Mouse (Mus musculus): ENCODE data around the gene Cfap99. TPM values are rescaled to one million over a fixed set of nuclear protein-coding genes. Genes with fewer than 3 reads are reported as not detected.
A peak's percentile ranks its signal among the peaks of the same experiment; 100 is the strongest.

Cfap99 gene
- total RNA-seq, 2 experiments from 2014 or later, result 0.16 TPM; not detected in 1

- intact Hi-C loops (cut with DNase I; ENCODE audit: low total_unique reads), result no loop called here
- no peak for DNase-seq
Measured at GRCm38 (mm10) chr5:34276191-34276590, 12.2 kb upstream of the Cfap99 start.

- DNase-seq, result no peak
- intact Hi-C loops (cut with DNase I; ENCODE audit: low total_unique reads), result no loop called here
Measured at GRCm38 (mm10) chr5:34276746-34277145, 11.7 kb upstream of the Cfap99 start.

DNA sequence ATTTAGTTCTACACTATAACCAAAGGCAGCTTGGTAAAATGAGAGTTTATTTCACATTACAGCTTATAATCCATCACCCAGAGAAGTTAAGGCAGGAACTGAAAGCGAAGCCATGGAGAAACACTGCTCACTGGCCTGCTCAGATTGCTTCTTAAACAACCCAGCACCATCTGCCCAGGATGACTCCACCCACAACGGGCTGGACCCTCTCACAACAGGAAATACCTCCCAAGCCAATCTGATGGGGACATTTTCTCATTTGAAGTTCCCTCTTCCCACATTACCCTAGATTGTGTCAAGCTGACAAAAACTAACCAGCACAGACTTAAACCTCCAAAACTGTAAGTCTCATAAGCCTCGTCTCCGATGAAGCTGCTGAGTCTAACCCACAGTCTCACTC lies 10.3 kb upstream of the Cfap99 start:
- intact Hi-C loops (cut with DNase I; ENCODE audit: low total_unique reads), result no loop called here
- no peak for DNase-seq

DNA sequence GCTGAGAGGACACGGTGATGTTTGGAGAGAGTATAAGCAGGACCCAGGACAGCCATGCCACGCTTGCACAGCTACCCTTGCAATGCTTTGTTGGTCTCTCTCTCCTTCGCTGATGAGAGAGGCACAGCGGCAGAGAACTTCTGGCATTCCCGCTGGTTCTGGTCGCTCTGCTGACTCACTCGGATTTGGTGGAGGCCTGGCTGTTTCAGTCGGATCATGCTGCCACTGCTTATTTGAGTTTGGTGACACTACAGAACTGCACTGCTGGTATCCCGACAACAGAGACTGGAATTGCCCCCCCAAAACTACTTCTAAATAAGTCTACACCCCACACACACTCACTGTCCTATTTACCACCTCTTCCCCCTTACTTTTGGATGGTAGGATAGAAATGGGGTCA lies 9.2 kb upstream of the Cfap99 start:
- DNase-seq, result no peak
- intact Hi-C loops (cut with DNase I; ENCODE audit: low total_unique reads), result no loop called here

DNA sequence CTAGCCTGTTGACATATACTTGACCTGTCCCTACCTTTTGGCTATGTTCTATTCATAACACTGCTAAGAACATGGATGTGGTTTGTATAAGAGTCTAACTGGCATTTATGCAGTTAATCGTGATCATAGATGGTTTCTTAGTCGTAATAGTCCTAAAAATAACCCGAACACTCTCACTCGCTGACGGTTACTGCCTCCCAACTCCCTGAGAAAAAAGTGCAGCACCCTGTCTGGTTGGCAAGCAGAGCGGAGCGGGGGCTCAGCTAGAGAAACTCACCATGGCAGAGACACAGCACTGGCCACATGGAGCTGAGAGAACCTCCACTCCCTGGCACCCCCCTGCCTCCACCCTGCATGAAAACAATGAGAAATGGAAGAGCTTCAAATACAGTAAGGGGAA lies 7.4 kb upstream of the Cfap99 start:
- intact Hi-C loops (cut with DNase I; ENCODE audit: low total_unique reads), result no loop called here

GRCm38 (mm10) chr5:34283355-34283754 lies 5.0 kb upstream of the Cfap99 start:
- no peak for DNase-seq
- intact Hi-C loops (cut with DNase I; ENCODE audit: low total_unique reads), result no loop called here

More for the DNA sequence above, 7.4 kb upstream of the Cfap99 start:
- DNase-seq, result no peak

GRCm38 (mm10) chr5:34284156-34284750 lies 4.1 kb upstream of the Cfap99 start:
- intact Hi-C loops (cut with DNase I; ENCODE audit: low total_unique reads), result no loop called here
- DNase-seq, result no peak

DNA sequence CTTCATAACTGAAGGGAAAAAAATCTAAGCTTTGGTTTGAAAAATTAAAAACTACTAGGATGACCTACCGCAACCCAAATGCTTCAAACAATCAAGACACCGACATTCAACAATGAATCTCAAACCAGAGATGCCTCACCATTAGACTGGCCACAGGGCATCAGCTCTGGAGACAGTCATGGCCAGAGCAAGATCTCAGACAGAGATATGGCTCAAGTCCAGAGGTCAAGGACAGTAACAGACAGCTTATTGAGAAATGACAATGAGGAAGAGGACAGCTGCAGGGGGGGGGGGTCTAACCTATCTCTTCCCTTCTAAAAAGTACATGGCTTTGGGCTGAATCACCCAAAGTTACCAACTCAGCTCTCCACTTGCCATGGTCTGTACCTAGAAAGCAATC lies 3.1 kb upstream of the Cfap99 start:
- intact Hi-C loops (cut with DNase I; ENCODE audit: low total_unique reads), result no loop called here
- DNase-seq, result no peak

DNA sequence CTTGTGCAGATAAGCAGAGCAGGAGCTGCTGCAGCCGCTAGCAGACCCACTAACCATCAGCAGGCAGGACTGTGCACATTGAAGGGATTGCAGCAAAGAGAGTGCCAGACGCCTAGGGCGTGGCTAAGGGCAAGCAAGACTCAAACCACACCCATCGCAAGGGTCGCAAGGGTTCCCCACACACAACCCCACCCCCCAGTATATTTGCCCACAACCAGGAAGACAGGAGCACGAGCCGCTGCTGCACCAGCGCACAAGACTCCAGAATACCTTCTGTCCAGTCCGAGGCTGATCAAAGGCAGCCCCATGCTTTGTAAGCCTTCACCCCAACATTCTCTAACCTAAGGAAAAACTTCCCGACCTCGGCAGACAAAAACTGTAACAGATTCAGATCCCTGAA lies 1.9 kb upstream of the Cfap99 start:
- DNase-seq, result no peak
- intact Hi-C loops (cut with DNase I; ENCODE audit: low total_unique reads), result no loop called here

GRCm38 (mm10) chr5:34287001-34287837 lies 1.2 kb upstream of the Cfap99 start:
- intact Hi-C loops (cut with DNase I; ENCODE audit: low total_unique reads), result no loop called here
- peak; percentile 18 for DNase-seq

DNA sequence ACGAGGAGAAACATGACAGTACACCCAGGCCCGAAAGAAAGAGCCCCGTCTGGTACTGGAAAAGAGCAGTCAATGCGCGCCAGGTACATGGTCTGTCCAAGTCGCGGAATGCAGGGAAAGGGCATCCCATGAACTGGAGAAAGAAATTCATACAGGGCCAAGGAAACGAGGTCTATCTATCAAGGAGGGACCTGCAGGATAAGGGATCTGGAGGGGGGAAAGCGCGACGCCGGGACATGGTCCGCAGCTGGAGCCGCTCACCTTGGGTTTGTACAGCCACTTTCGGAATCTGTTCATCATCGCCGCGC lies 608 bp upstream of the Cfap99 start:
- intact Hi-C loops (cut with DNase I; ENCODE audit: low total_unique reads), result no loop called here
- DNase-seq, result no peak

DNA sequence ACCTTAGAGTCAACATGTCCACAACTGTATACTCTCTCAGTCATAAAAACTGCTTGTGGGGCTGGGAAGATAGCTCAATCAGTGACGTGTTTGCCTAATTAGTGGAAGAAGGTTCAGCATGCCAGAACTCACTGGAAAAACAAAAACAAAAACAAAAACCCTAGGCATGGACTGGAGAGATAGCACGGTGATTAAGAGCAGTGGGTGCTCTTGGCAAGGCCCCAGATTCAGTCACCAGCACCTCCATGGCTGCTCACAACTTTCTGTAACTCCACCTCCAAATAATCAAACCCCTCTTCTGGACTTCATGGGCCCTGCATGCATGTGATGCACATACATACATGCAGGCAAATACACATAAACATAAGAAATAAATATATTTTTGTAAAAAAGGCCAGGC lies 886 bp downstream of the Cfap99 start:
- intact Hi-C loops (cut with DNase I; ENCODE audit: low total_unique reads), result no loop called here
- no peak for DNase-seq

GRCm38 (mm10) chr5:34293363-34293762 lies 5.0 kb downstream of the Cfap99 start:
- DNase-seq, result no peak
- intact Hi-C loops (cut with DNase I; ENCODE audit: low total_unique reads), result no loop called here

DNA sequence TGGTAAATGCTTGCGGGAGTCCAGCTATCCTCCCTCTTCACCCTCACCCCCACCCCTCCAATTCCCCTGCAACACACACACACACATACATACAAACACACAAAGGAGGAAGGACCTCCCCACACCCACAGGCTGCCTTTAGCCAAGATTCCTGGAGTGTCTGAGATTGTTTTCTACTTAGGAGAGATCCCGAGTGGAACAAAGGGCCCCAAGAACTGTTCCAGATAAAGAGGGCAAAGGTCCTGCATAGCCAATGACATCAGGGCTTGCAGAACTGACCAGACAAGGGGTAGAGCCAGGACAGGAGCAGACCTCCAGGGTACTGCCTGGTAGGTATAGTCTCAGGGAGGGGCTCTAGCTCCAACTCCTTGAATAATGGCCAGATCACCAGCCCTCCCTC lies 6.3 kb downstream of the Cfap99 start:
- DNase-seq, result no peak

DNA sequence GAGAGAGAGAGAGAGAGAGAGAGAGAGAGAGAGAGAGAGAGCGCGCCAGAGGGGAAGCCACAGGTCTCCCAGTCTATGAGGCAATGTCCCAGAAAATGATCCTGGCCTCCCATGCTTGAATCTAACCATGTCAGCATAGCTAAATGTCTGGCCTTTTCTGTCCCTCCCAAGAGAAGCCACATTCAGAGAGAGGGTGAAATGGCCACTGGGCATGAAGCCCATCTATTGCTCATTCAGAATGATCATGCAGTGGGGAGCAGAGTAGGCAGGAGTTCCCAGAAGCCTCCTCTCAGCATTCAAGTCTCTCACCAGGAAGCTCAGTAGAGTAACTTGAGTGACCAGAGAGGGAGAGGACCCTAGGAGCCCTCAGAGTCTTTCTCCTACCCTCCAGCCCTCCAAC lies 6.7 kb downstream of the Cfap99 start:
- no peak for DNase-seq

More for the DNA sequence above, 6.3 kb downstream of the Cfap99 start:
- intact Hi-C loops (cut with DNase I; ENCODE audit: low total_unique reads), result no loop called here

GRCm38 (mm10) chr5:34298061-34298460 lies 9.7 kb downstream of the Cfap99 start:
- DNase-seq, result no peak
- intact Hi-C loops (cut with DNase I; ENCODE audit: low total_unique reads), result no loop called here

More for the DNA sequence above, 6.7 kb downstream of the Cfap99 start:
- intact Hi-C loops (cut with DNase I; ENCODE audit: low total_unique reads), result no loop called here

DNA sequence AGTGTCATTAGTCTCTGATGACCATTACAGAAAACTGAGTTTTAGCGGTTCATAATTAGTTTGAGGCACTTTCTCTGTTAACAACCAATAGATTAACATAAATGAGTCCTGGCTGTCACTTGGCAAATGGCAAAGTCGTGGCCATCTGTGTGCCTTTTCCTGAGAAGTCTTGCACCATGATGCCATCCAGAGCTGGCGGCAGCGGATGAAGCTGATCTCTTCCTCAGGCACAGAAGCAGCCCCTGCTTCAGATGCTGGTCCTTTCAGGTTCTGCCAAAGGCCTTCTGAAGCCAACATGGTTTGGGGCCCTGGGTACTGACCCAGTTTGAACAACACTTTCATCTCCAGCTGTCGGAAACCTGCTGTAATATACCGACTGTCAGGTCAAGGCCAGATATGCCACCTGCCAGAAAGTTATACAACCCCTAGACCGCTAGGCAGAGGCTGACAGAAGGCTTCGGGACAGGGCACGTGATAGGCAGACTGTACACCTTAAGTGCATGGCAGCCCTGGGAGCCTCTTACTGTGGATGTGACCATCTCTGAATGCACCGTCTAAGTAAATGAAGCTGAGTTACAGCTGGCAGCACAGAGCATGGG lies 10.6 kb downstream of the Cfap99 start:
- no peak for DNase-seq
- intact Hi-C loops (cut with DNase I; ENCODE audit: low total_unique reads), result no loop called here

DNA sequence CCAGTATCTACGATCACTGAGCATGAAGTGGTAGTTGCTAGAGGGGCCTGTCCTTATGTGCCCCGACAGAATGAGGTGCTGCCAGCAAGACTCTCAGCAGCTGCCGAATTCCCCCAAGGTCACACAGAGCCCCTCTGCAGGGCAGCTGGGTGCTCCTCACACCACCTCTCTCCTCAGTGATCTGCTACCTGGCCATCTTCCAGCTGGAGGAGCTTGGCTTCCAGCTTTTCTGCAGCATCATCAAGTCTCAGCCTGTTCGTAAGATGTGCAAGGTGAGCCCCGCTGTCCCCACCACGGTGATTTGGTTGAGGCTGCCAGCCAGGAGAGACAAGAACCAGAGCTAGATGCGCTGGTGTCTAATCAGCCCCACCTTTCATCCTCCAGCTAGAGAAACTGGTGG lies 14.0 kb downstream of the Cfap99 start:
- DNase-seq, result no peak
- intact Hi-C loops (cut with DNase I; ENCODE audit: low total_unique reads), result no loop called here

DNA sequence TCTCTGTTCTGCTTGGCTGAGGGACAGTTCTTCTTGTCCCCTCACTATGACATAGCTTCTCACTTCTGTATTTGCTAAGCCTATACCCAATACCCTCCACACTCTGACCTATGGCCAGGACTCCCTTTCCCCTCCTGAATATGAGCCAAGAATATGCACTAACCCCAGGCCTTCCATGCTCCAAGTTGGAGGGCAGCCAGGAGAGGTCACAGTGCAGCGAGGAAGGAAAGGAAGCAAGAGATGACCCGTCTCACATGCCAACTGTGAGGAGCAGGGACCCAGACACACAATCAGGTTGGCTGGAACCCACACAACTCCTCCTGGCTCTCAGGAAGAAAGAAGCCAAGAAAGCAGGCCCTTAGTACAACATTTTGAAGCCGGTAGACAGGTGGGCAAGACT lies 20.6 kb downstream of the Cfap99 start:
- no peak for DNase-seq
- intact Hi-C loops (cut with DNase I; ENCODE audit: low total_unique reads), result no loop called here

- DNase-seq, result no peak
- intact Hi-C loops (cut with DNase I; ENCODE audit: low total_unique reads), result no loop called here
Measured at GRCm38 (mm10) chr5:34319491-34320034, 31.2 kb downstream of the Cfap99 start.

DNA sequence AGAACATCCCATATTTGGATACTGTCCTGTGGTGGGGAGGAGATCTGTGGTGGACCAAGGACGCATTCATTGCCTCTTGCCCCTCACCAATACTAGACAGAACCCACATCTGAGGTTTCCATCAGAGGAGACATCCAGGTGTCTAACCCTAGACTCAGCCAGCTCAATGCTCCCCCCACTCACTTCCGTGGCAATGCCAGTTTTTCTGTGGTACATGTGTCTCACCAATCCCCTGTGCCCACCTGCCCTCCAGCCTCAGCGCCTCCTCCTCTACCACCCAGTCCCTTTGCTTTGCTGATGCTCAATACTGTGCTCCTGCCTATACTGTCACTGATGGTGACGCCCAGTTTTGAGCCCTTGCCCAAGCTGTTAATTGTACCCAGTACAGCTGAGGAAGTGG lies 32.8 kb downstream of the Cfap99 start:
- intact Hi-C loops (cut with DNase I; ENCODE audit: low total_unique reads), result no loop called here
- DNase-seq, result no peak
